Mouse (Mus musculus): ENCODE results near the gene Patj. TPM values are rescaled to one million over a fixed set of nuclear protein-coding genes. Genes with fewer than 3 reads are reported as not detected.
"Not testable (repeated sequence)": the region's sequence is repeated elsewhere in the genome, so short reads cannot be mapped to it uniquely, and the experiment has no call there.

The Patj gene
- total RNA-seq, 2 experiments from 2014 or later = 2.1 to 3.1 TPM

- DNase-seq; intact Hi-C loops (cut with DNase I): not testable (repeated sequence)
Measured at GRCm38 (mm10) chr4:98629217-98629616, 233.6 kb downstream of the Patj start.

GRCm38 (mm10) chr4:98635140-98635837 lies 239.7 kb downstream of the Patj start:
- DNase-seq = no peak
- intact Hi-C loops (cut with DNase I) = no loop called here

GRCm38 (mm10) chr4:98638731-98639130 lies 243.1 kb downstream of the Patj start:
- intact Hi-C loops (cut with DNase I) = no loop called here
- DNase-seq = no peak

DNA sequence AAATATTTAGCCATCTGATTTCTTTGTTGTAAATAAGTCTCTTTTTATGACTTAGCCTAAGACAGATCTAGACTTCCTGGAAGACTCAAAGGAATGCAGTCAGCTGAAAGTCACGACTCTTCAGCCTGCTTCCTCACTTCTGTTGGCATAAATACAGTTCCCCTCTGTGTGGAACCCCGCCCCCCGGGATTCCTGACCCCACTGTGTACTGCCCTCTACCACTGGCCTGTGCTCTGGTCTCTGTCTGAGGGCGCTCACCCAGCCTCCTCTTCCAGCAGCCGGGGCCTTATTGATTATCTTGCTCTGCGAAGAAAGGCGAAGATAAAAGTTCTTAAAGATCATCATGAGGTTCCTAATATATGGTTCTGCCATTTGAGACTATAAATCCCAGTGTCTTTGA lies 258.1 kb downstream of the Patj start:
- no peak for DNase-seq
- intact Hi-C loops (cut with DNase I) = no loop called here

DNA sequence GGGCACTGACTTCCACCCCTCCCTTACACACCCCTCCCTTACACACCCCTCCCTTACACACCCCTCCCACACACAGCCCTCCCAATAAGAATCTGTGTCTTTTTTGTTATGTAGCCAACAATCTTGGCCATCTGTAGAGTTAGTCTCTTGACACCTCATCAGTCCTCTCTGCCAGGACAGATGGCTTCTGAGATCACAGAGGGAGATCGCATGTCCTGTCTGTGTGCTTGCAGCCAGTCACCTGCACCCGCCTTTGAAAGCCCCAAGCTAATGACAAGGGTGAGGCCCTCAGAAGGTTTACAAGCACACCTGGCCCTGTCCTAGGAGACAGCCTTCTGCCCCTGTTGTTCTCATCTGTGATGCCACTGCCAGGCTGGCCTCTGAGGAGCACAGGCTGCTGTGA lies 258.8 kb downstream of the Patj start:
- intact Hi-C loops (cut with DNase I) = no loop called here
- no peak for DNase-seq

DNA sequence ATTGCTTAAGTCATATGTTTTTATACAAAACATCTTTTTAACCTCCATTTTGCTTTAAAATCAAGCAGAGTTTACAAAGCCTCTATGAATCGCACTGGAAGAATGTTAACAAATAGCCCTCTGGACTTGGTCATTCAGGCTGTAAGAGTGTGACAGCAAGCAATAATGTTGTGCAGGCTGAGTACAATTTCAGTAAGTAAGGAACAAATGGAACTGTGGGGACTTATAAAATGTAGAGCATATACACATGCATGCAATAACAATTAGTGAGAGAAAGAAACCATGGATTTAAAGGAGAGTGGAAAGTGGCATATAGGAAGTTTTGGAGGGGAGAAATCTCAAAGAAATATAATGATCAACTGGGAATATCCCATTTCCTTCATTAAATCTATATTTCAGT lies 261.2 kb downstream of the Patj start:
- DNase-seq = no peak
- intact Hi-C loops (cut with DNase I) = no loop called here

- intact Hi-C loops (cut with DNase I) = no loop called here
- DNase-seq = no peak
Measured at GRCm38 (mm10) chr4:98659032-98659431, 263.4 kb downstream of the Patj start.

DNA sequence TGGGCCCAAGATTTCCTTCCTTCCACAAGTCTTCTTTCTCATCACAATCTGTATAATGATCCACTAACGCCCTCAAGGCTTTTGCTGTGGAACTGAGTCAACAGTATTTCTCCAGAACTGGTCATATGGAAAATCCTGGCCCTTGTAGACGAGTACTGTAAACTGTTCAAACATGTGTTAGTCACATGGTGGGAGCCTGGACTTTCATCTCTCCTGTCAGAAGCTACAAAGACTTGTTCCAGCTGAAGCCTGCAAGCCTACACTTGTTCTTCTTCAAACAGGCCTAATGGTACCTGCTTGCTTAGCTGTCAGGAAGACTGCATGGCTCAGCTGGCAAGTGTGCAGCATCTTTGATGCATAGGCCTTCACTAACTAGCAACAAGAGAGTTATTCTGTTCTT lies 264.9 kb downstream of the Patj start:
- intact Hi-C loops (cut with DNase I) = no loop called here
- no peak for DNase-seq

DNA sequence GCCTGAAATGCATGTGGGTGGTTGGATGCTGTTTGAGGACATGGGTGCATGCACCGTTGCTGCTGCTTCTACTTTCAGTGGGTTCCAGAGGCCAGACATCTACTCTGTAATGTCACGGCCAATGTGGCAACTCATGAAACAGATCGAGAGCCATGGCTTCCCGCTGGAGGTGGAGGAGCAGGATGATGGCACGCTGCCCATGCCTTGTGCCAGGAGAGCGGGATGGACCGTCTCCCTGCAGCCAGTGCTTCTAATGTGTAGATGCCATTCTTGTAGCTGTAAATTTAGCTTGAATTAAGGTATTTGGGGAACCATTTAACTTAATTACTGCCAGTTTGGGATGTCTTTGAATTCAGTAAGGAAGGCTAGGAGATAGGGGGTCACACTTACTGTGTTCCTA lies 270.3 kb downstream of the Patj start:
- intact Hi-C loops (cut with DNase I) = no loop called here
- no peak for DNase-seq

GRCm38 (mm10) chr4:98666451-98666850 lies 270.9 kb downstream of the Patj start:
- no peak for DNase-seq
- intact Hi-C loops (cut with DNase I) = no loop called here

DNA sequence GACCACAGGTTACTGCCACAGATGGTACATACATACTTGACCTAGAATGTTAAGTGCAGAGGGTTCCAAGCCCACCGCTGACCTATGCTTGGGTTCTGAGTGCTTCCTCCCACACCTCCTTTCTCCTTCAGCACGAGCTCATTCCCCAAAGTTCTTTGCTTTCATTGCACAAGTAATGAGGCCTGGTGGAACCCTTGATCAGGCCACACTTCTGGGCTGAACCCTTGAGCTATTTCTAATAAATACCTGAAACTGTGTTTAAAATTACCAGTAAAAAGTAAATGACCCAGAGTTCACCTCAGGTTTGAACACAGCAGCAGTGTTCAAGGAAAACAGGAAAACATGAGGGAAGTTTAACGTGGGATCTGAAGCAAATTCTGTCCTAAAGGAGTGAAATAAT lies 271.4 kb downstream of the Patj start:
- intact Hi-C loops (cut with DNase I) = no loop called here

DNA sequence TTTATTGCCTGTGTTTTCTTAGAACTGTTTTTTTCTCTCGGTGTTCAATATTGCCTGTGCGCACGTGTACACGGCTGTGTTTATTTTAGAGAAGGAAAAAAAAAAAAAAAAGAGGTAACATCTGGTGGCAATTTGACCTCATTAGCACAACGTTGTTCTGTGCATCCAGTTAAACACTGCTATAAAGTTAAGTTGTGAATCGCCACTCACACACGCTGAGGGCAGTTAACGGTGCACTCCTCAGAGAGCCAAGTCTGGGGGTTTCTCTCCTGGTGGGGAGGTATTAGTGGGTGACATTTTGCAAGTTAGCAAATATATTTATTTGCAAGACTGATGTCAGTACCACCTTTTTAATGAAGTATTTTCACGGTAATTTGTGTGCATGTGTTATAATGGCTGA lies 281.9 kb downstream of the Patj start:
- no peak for DNase-seq
- intact Hi-C loops (cut with DNase I) = no loop called here

More for the DNA sequence above, 271.4 kb downstream of the Patj start:
- no peak for DNase-seq

- no peak for DNase-seq
- intact Hi-C loops (cut with DNase I) = no loop called here
Measured at GRCm38 (mm10) chr4:98686678-98687267, 291.2 kb downstream of the Patj start.

DNA sequence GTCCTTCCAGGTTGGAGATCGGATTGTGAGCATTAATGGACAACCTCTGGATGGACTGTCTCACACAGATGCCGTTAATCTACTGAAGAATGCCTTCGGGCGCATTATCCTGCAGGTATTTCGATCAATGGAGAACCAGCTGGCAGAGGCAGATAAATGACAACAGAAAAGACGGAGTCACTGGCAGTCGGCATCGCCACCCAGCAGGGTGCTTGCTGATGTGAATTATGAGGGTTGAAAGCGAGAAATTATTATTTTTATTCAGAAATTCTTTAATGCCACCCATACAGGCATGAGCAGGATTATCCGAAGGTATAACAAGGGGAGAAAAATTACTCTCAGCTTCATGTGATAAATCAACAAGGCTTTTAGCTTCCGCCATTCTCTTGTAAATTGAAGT lies 292.5 kb downstream of the Patj start:
- no peak for DNase-seq
- intact Hi-C loops (cut with DNase I) = no loop called here

GRCm38 (mm10) chr4:98688520-98688919 lies 292.9 kb downstream of the Patj start:
- intact Hi-C loops (cut with DNase I) = no loop called here
- no peak for DNase-seq

DNA sequence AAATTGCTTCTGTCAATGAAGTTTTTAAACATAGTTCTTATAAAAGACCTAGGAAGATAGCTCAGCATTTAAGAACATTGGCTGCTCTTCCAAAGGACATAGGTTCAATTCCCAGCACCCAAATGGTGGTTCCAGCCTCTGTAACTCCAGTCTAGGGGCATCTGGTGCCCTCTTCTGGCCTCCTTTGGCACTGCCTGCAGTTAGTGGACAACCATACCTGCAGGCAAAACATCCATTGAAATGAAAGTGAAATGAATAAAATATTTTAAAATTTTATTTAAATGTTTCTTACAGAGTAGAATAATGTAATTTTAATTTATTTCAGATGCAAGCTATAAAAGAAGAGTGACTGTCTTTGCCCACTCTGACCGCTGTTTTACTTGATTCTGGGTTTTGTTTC lies 294.4 kb downstream of the Patj start:
- no peak for DNase-seq

DNA sequence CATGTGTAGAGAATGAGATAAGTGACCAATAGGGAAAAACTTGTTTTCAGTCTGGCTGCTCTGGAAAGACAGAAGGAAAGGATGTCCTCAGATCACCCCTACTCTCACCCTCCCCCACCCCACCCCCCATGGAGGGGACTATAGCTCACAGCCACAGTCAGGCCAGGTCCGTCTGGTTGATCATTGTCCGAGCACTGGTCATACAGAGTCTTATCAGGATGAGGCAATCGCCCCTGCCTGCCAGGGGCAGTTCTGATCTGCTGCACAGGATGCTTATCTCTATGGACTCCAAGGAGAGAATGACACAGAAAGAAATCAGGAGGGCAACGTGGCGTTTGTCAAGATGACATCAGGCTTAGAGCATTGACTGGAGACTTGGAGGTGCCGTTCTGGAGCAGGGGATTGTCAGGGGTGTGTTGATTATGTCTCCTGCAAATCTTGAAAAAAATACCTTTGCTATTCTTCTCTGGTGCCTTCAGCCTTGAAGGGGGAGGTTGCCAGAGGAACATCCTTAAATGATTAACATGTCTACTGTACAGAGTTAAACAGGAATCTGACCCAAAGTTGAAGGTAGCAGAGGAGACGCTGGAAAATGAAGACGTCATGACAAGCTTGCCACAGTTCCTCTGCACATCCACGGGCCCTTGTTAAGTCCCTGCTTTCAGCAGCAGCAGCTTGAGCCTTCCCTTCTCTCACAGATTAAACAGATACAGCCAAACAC lies 298.0 kb downstream of the Patj start:
- intact Hi-C loops (cut with DNase I) = no loop called here
- no peak for DNase-seq

More for the DNA sequence above, 294.4 kb downstream of the Patj start:
- intact Hi-C loops (cut with DNase I) = no loop called here

GRCm38 (mm10) chr4:98697932-98698331 lies 302.3 kb downstream of the Patj start:
- no peak for DNase-seq
- intact Hi-C loops (cut with DNase I) = no loop called here

- no peak for DNase-seq
- intact Hi-C loops (cut with DNase I) = no loop called here
Measured at GRCm38 (mm10) chr4:98698921-98699320, 303.3 kb downstream of the Patj start.

DNA sequence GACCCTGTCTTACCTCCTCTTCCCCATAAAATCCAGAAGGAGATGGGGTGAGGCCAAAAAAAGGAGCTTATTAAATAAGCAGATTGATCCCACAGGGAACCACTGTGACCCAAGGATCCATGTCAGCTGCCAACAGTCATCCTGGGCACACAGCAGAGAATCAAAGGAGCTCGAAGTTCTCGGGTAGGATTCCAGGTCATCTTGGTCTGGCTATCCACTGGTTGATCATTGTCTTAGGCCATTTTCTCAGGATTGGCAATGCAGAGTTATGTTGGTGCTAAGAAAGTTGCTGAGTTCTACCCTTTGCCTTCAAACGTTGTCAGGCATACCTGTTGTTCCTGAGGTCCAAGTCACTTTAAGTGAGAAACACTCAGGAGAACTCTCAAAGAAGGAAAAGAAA lies 304.6 kb downstream of the Patj start:
- intact Hi-C loops (cut with DNase I) = no loop called here
- DNase-seq = no peak

DNA sequence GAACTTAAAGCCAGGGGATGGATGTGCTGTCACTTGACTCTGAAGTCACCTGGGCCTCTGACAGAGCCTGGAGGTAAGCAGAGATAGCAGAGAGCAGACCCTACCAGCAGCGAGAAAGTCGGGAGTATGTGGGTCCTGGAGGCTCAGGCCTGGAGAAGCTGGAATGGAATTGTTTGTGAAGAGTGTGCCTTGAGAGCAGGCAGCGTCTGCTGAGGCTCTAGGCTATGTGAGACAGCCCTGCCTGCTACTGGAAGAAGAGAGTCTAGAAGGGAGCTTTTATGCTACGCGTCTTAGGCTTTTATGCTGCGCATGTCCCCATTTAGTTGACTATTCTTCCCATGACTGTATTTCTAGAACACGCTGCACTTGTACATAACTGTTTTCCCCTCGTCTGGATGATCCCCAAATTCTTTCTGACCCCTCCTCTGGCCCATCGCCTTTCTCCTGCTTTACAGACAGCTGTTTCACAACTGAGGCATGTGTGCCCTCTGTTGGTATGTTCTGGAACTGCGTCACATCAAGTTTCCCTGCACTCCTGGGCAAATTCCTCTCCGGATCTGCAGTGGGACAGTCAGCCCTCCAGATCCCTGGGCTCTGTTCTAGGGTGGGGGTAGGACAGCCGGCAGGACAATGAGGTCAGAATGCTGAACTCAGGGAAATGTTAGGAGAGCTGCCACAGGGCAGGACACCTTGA lies 306.8 kb downstream of the Patj start:
- intact Hi-C loops (cut with DNase I) = loop anchor here (2.0 kb wide), 1 partner anchor 158 kb away; no protein-coding TSS in a partner anchor
- DNase-seq = peak; percentile 44 to 53
